Mouse (Mus musculus) layer of hippocampus, adult 8-10 months (tissue): ENCODE results near the gene L1cam. TPM values are rescaled to one million over a fixed set of nuclear protein-coding genes. Genes with fewer than 3 reads are reported as not detected.

Experiments
- total RNA-seq, 4 experiments: library from RNA; stranded (reverse); gene quantifications; 2 replicates each; pipeline ENCODE4 v1.2.4; 2022

Gene L1cam
- total RNA-seq, 4 experiments from 2014 or later = 117 to 151 (median 128) TPM

Other genes starting within 250 kb of the L1cam start
- 100 to 1,000 TPM; 115 to 126 (median 117) TPM for gene Pnck, start 236.0 kb downstream of the L1cam start, total RNA-seq
- gene Slc6a8, start 223.0 kb downstream of the L1cam start, total RNA-seq = 100 to 1,000 TPM; 101 to 115 (median 108) TPM
- gene Bcap31, start 179.9 kb downstream of the L1cam start, total RNA-seq = 10 to 100 TPM; 82.3 to 95.3 (median 86.5) TPM
- 10 to 100 TPM; 13.6 to 16.6 (median 15.1) TPM for gene Abcd1, start 179.5 kb downstream of the L1cam start, total RNA-seq
- 10 to 100 TPM; 14.3 to 17.3 (median 15.5) TPM for gene Plxnb3, start 139.0 kb downstream of the L1cam start, total RNA-seq
- 10 to 100 TPM in 1 of 4 experiments, 1 to 10 TPM in 3; 7.5 to 10.4 (median 8.1) TPM for gene Srpk3, start 121.7 kb downstream of the L1cam start, total RNA-seq
- gene Idh3g, start 109.2 kb downstream of the L1cam start, total RNA-seq = 100 to 1,000 TPM; 200 to 214 (median 203) TPM
- 100 to 1,000 TPM in 2 of 4 experiments, 10 to 100 TPM in 2; 87.5 to 127 (median 98.2) TPM for gene Ssr4, start 109.1 kb downstream of the L1cam start, total RNA-seq
- 100 to 1,000 TPM in 1 of 4 experiments, 10 to 100 TPM in 3; 90.5 to 100 (median 95.6) TPM for gene Pdzd4, start 71.1 kb downstream of the L1cam start, total RNA-seq
- not detected for gene Avpr2, start 4.0 kb downstream of the L1cam start, total RNA-seq
- 1 to 10 TPM; 4.9 to 8.0 (median 6.0) TPM for gene Arhgap4, start 25.8 kb upstream of the L1cam start, total RNA-seq
- 10 to 100 TPM; 64.7 to 73.9 (median 67.1) TPM for gene Naa10, start 25.8 kb upstream of the L1cam start, total RNA-seq
- gene Renbp, start 34.7 kb upstream of the L1cam start, total RNA-seq = 10 to 100 TPM in 3 of 4 experiments, 1 to 10 TPM in 1; 4.9 to 20.0 (median 14.7) TPM
- 10 to 100 TPM; 72.7 to 77.3 (median 73.3) TPM for gene Hcfc1, start 70.3 kb upstream of the L1cam start, total RNA-seq
- 10 to 100 TPM; 49.9 to 75.1 (median 63.7) TPM for gene Irak1, start 127.8 kb upstream of the L1cam start, total RNA-seq
- under 1 TPM in 2 of 4 experiments, not detected in 2; 0.45 to 0.83 TPM for gene Opn1mw, start 231.4 kb upstream of the L1cam start, total RNA-seq
- gene Mecp2, start 239.3 kb upstream of the L1cam start, total RNA-seq = 10 to 100 TPM; 85.8 to 96.1 (median 91.7) TPM